Mouse (Mus musculus) CD8-positive naive resting alpha-beta T cell, adult 2 months (primary cell): ENCODE results near the gene Ccdc141.

Source experiments
- DNase-seq, 2 experiments: peaks; one replicate each; pipeline ENCODE4 v3.0.0; 2022; ENCODE audit warnings: low read depth in 2 of 2, low spot score in 2 of 2

Ccdc141 gene

DNA sequence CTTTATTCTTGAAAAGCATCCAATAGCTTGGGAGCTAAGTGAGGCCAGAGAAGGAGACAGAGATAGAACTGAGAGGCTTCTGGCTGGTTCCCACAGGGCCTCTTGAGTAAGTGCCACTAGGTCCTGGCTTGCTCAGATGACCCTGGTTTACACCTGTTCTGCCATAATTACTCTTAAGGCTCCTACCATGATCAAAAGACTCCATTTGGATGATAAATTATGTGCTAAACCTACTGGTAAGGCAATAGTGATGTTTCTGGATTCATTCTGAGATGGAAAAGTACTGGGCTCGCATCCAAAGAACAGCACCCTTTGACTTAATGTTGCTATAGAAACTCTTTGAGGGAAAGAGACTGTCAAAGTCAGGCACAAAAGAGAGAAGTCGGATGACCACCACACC, 3.9 kb upstream of the Ccdc141 start:
- no peak for DNase-seq

DNA sequence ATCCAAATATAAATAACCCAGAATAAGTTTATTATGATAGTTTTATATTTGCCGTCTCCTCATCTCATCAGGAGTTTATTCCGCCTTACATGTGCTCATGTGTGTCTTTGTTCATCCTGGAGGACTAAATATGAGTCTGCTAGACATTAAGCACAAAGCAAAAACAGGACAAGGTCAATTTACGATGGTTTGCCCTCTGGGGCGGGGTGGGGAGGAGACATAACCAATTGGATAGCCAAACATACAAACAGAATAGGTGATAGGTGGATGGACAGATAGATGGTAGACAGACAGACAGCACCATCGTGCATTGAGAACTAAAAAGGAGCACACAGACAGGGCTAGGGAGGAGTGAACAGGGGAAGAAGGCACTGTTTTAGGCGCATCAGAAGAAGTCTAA, 3.4 kb upstream of the Ccdc141 start:
- DNase-seq: no peak

- DNase-seq: no peak
Observed at GRCm38 (mm10) chr2:77173366-77173765, 2.9 kb upstream of the Ccdc141 start.

DNA sequence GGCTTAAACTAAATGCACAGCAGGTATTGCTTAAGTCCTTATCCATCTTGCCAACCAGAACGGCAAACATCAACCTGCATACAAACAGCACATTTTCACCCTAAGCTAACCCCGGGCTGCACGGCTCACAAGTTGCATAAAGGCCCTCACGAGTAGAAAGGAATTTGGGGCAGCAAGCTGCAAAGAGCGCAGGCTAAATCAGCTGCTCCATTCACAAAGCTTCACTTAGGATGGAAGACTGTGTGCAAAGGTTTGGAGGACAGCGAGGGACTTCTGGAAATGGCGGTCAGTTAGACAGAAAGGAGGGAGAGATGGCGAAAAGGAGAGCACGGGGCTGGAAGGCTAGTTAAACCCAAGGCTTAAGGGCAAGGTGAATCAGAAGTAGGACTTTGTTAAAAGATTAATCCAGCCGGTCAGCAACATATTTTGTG, 1.8 kb upstream of the Ccdc141 start:
- no peak for DNase-seq

GRCm38 (mm10) chr2:77171444-77172240, 1.2 kb upstream of the Ccdc141 start:
- no peak for DNase-seq

DNA sequence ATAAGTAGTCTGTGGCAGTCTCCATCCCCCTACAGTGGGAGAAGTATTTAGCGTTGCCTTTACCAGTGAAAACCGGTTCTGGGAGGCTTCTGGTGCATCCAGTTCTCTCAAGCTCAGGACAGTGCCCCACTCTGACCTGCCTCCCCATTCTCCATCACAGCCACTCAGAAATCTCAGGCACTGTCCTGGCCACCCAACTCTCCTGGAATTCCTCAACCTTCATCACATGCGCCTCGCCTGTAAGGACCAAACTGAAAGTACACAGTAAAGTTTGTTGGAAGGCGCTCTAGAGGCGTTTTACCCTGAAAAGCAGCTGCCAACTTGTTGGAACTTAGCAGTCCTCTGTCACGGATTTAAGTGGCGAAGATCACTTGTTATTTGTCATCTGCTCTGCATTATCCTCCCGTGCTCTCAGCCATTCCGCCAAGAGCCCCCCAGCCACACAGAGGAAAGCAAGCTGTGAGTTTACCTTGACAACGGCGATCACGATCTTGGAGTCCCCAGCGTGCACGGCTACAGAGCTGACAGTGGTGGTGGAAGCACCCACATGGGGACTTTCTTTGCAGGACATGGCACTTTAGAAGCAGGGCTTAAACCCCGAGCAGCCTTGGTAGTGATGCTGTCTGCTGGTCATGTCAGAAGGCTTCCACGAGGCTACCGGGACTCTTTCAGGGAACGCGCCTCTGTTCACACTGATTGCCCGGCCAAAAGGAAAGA, 362 bp downstream of the Ccdc141 start:
- DNase-seq: peak; percentile 1 to 4

GRCm38 (mm10) chr2:77169218-77169617, 1.2 kb downstream of the Ccdc141 start:
- no peak for DNase-seq

DNA sequence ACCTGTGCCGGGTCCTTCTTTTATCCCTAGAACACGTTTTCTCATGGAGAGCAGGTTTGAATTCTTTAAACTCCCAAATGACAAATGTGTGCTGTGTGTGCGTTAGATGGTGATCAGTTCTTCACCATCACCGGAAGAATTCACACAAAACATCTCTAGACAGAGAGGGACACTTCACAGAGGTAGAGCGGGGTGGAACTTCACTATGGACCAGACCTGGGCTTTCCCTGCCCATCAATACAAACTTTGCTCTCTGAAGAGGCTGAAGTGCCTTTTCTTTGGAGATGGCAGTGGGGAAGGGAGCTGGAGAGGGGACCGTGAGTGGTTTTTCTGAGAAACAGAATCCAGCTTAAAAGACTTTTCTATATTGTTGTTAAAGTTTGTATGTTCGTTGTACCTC, 1.7 kb downstream of the Ccdc141 start:
- DNase-seq: no peak

- DNase-seq: no peak
Observed at GRCm38 (mm10) chr2:77168081-77168685, 2.3 kb downstream of the Ccdc141 start.

- no peak for DNase-seq
Observed at GRCm38 (mm10) chr2:77166366-77166765, 4.1 kb downstream of the Ccdc141 start.

- DNase-seq: no peak
Observed at GRCm38 (mm10) chr2:77164662-77165061, 5.8 kb downstream of the Ccdc141 start.

- DNase-seq: no peak
Observed at GRCm38 (mm10) chr2:77163381-77163780, 7.1 kb downstream of the Ccdc141 start.

DNA sequence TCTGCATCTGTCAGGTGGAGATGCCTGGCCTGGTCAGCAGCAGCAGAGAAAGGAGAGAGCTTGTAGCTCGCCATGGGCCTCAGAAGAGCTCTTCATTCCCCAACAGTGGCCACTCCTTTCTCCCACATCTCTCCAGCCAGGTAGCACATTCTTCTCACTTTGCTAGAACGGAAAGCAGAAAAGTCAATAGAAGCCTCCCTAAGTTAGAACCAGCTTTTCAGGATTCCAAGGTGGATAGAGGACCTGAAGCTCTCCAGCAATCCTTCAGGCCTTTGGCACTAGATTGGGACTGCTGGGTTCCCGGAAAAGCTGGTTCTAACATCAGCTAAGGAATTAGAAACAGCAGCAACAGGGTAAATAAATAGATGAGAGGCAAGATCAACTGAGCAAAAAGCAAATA, 8.3 kb downstream of the Ccdc141 start:
- no peak for DNase-seq

- DNase-seq: no peak
Observed at GRCm38 (mm10) chr2:77157546-77157945, 12.9 kb downstream of the Ccdc141 start.

- no peak for DNase-seq
Observed at GRCm38 (mm10) chr2:77154080-77154479, 16.4 kb downstream of the Ccdc141 start.

GRCm38 (mm10) chr2:77151255-77151654, 19.2 kb downstream of the Ccdc141 start:
- no peak for DNase-seq

- DNase-seq: no peak
Observed at GRCm38 (mm10) chr2:77149576-77149975, 20.9 kb downstream of the Ccdc141 start.

DNA sequence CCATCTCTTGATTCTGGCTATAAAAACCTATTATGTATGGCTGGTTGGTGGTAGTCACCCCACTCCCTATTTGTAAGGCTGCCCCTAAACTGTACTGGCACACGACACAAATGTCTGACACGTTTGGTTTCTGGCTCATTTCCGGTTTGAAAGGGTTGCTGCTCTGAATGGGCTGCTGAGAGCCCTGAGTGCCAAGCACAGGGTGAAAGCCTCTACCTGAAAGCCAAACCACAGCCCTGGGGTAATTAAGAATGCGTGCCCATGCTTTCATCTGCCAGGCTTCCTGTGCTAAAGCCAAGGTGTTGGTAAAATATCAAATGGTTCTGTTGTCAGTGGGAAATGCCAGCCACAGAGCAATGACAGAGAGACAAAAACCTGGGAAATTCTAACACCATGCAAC, 22.2 kb downstream of the Ccdc141 start:
- no peak for DNase-seq

- DNase-seq: no peak
Observed at GRCm38 (mm10) chr2:77146968-77147367, 23.5 kb downstream of the Ccdc141 start.

DNA sequence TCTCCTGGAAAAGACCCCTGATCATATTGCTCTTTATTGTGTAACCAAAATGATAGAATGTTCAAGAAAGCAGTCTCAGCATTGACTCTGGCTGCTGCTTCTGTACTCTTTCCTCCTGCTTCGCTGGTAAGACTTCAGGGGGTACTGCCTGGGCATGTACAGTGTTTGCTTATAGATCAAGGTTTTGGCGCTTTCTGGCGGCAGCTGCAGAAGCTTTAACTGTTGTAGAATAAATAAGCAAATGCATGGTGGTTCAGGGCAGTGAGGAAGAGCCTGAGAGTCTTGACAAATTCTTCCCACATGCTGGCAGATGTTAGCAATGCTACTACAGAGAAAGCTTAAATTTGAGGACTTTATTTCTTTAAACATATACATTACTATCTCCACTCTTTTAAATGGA, 24.1 kb downstream of the Ccdc141 start:
- DNase-seq: no peak

- DNase-seq: no peak
Observed at GRCm38 (mm10) chr2:77143536-77143935, 26.9 kb downstream of the Ccdc141 start.

DNA sequence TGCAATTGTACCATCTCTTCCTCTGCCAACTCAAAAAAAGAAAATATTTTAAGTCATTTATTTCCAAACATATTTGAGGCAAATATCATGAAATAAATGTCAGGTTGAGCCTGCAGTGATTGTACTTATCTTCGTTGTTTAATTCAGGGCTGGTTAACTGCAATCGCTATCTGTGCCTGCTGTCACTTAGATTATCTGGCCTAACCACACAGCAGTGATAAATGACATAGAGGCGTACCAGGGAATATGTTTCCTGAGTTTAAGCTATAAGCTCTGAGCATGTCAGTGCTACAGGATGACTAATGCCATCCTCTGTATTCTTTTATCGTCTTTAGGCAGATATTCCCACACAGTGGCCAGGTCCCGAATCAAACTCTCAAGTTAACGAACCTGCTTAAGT, 31.6 kb downstream of the Ccdc141 start:
- no peak for DNase-seq
